Mouse (Mus musculus) liver, embryonic 15.5 days (tissue): ENCODE data around the gene Gng7. TPM values are rescaled to one million over a fixed set of nuclear protein-coding genes. Genes with fewer than 3 reads are reported as not detected.
A peak's percentile ranks its signal among the peaks of the same experiment; 100 is the strongest.

ENCODE experiments used
- ATAC-seq: fragments of 200-750 bp; cut with Nextera tagmentation; 2 replicates; pipeline ENCODE4 v1.8.0; 2017; ENCODE audit warnings: moderate number of reproducible peaks, mild to moderate bottlenecking, moderate library complexity; ENCODE audit not compliant: insufficient read depth
- H3K27ac ChIP-seq: fragments of 300-500 bp; sonication (generic); replicated peaks from 2 replicates; pipeline ENCODE4 v1.5.1; 2015; ENCODE audit warnings: mild to moderate bottlenecking, inconsistent platforms
- H3K27me3 ChIP-seq: fragments of 300-500 bp; sonication (generic); 2 replicates; pipeline ENCODE4 v1.6.1; 2015; ENCODE audit warnings: mild to moderate bottlenecking, inconsistent platforms
- H3K36me3 ChIP-seq: fragments of 300-500 bp; sonication (generic); replicated peaks from 2 replicates; pipeline ENCODE4 v1.6.1; 2015; ENCODE audit warnings: moderate library complexity, mild to moderate bottlenecking, inconsistent platforms
- H3K4me1 ChIP-seq: fragments of 300-500 bp; sonication (generic); replicated peaks from 2 replicates; pipeline ENCODE4 v1.6.1; 2015; ENCODE audit warnings: inconsistent platforms
- H3K4me2 ChIP-seq: fragments of 300-500 bp; sonication (generic); 2 replicates; pipeline ENCODE4 v1.6.1; 2015; ENCODE audit warnings: moderate library complexity, mild to moderate bottlenecking, inconsistent platforms
- H3K4me3 ChIP-seq: fragments of 300-500 bp; sonication (generic); replicated peaks from 2 replicates; pipeline ENCODE4 v1.5.1; 2015; ENCODE audit warnings: mild to moderate bottlenecking, inconsistent platforms
- H3K9ac ChIP-seq: fragments of 300-500 bp; sonication (generic); 2 replicates; pipeline ENCODE4 v1.6.1; 2015; ENCODE audit warnings: moderate library complexity, mild to moderate bottlenecking, inconsistent platforms
- H3K9me3 ChIP-seq: fragments of 300-500 bp; sonication (generic); replicated peaks from 2 replicates; pipeline ENCODE4 v1.6.1; 2016; ENCODE audit warnings: inconsistent platforms
- WGBS: fragments of 180-500 bp; shearing (Covaris S2); methylation state at CpG from one replicate; pipeline ENCODE4 v1.1.7; 2015; ENCODE audit warnings: mixed read lengths; ENCODE audit not compliant: insufficient replicate concordance; 5-methylcytosine and 5-hydroxymethylcytosine counted together
- polyA plus RNA-seq: library from polyadenylated mRNA; unstranded; fragments of >200 nt; fragmentation: Nextera tagmentation; extraction: Ambion mirVana; gene quantifications from 2 replicates; pipeline ENCODE4 v1.2.1, GENCODE M21; 2015

Gng7 gene
- polyA plus RNA-seq, 1 experiment from 2014 or later: 0.41 TPM

DNA sequence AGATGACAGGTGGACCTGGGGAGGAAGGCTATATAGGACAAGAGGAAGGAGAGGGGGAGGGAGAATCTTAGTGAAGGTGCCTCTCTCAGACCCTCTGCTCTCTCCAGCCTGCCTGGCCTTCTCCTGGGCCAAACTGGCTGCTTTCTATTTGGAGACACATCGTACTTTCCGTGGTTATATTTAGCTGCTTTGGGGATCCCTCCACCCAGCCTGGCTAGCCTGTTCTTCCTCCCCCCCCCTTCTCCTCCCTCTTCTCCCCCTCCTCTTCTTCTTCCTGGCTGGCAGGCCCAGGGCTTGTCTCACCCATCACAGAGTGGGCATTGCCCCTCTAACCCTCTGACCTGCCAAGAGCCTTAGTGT is 73.8 kb downstream of the Gng7 start:
- H3K4me1 ChIP-seq: peaks cover 64% of the 10 kb centered on the region

DNA sequence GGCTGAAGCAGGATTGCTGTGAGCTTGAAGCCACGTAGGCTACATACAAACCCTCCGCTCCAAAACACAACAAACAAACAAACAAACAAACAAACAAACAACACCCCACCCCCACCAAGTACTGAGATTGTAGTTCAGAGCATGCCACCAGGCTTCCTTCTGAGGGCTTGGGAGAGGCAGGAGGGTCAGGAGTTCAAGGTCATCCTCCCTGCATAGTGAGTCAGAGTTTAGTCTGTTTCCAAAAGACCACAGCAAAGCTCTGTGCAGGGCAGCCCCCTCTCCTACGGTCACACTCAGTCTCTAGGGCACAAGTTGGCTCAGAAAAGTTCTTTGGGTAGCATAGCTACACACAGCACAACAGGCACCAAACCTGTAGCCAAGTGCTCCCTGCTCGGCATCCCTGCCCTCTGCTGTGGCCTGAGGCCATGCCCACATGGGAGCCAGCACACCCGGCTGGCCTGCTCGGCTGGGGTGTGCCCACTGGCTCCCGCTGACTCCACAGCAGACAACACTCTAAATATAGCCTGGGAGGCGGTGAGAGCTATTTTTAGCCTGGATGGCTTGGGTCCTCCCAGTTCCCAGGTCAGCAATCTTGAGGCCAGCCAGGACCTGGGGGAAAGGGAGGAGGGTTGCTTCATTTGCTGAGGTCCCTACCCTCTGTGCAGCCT is 74.3 kb downstream of the Gng7 start:
- Histone ChIP-seq H3K9ac (no peak overlapping the region), H3K4me1 (peaks cover 68% of the 10 kb centered on the region), H3K27me3 (peaks cover 62% of the 10 kb centered on the region), H3K9me3 (no peaks in the 10 kb centered on the region), H3K36me3 (no peaks in the 10 kb centered on the region), H3K4me3 (no peak overlapping the region), H3K4me2 (peak overlapping the region; percentile 76; the same call in 1 of the 2 replicates), H3K27ac (peak overlapping the region; percentile 29; the same call in 1 of the 2 replicates)
- WGBS: 21% methylated on average over 8 of the region's 8 CpGs
- no peak for ATAC-seq

More for the DNA sequence above, 73.8 kb downstream of the Gng7 start:
- no peaks in the 10 kb centered on the region for H3K9me3 ChIP-seq
- H3K36me3 ChIP-seq: no peaks in the 10 kb centered on the region
- no peak overlapping the region for H3K4me2 ChIP-seq
- ATAC-seq: no peak
- 7% methylated on average over 2 of the region's 2 CpGs for WGBS
- H3K9ac ChIP-seq: no peak overlapping the region
- peak overlapping the region; percentile 29; the same call in 1 of the 2 replicates for H3K27ac ChIP-seq
- H3K4me3 ChIP-seq: no peak overlapping the region
- H3K27me3 ChIP-seq: peaks cover 57% of the 10 kb centered on the region

DNA sequence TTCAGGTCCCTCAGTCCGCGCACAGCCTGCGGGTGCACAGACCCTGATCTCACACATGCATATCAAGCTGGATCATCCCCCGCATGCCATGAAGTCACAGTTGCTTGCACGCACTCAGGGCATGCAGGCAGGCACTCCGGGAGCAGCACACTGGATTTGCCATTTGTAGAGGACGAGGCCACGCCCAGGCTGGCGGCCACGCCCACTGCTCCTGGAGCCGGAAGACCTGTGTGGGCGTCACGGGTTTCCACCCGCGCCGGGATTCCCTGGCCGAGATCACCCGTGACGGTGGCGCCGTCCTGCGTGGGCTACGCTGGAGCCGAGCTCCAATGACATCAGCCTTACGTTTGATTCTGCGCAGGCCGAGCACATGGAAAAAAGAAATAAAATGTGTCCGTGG is 75.1 kb downstream of the Gng7 start:
- H3K9ac ChIP-seq: peak overlapping the region; percentile 35; the same call in 1 of the 2 replicates
- H3K36me3 ChIP-seq: no peaks in the 10 kb centered on the region
- H3K4me2 ChIP-seq: peak overlapping the region; percentile 76
- H3K4me3 ChIP-seq: peak overlapping the region; percentile 47
- no peaks in the 10 kb centered on the region for H3K9me3 ChIP-seq
- ATAC-seq: peak; percentile 40; the same call in 1 of the 2 replicates
- peaks cover 70% of the 10 kb centered on the region for H3K27me3 ChIP-seq
- H3K27ac ChIP-seq: no peak overlapping the region
- peaks cover 73% of the 10 kb centered on the region for H3K4me1 ChIP-seq
- 3% methylated on average over 28 of the region's 28 CpGs for WGBS

DNA sequence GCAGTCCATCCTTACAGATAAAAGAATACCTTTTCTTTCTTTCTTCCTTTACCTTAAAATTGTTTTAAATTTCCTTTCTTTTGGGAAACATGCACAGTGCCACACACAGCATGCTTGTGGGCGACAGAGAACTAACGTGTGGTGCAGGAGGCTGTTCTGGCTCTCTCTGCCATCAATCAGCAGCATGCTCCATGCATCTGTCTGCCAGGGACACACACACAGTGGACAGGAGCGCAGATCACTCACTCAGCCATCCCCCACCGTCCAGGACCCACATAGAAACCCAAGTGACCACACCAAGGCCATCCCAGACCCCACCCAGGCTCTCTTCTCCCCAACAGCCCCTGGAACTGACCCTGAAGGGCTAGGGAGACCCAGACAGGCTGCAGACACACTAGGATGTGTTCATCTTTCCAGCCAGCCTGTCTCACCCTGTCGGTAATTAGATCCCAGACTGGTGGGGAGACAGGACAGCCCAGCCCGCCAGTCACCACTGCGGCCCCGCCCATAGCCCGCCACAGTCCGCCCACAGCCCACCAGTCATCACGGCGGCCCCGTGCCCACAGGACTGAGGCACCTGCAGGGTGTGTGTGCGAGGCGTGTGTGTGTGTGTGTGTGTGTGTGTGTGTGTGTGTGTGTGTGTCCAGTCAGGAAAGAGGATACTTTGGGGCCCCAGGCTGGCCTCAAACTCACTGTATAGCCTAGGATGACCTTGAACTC is 75.8 kb downstream of the Gng7 start:
- ATAC-seq: 0 out of 2 replicates have a peak, but pooled peaks have one; percentile 5
- H3K4me3 ChIP-seq: peak overlapping the region; percentile 47; the same call in 1 of the 2 replicates
- H3K27me3 ChIP-seq: peaks cover 77% of the 10 kb centered on the region
- no peaks in the 10 kb centered on the region for H3K9me3 ChIP-seq
- no peaks in the 10 kb centered on the region for H3K36me3 ChIP-seq
- no peak overlapping the region for H3K9ac ChIP-seq
- no peak overlapping the region for H3K27ac ChIP-seq
- H3K4me2 ChIP-seq: peak overlapping the region; percentile 76
- H3K4me1 ChIP-seq: peaks cover 79% of the 10 kb centered on the region
- 16% methylated on average over 15 of the region's 15 CpGs for WGBS

DNA sequence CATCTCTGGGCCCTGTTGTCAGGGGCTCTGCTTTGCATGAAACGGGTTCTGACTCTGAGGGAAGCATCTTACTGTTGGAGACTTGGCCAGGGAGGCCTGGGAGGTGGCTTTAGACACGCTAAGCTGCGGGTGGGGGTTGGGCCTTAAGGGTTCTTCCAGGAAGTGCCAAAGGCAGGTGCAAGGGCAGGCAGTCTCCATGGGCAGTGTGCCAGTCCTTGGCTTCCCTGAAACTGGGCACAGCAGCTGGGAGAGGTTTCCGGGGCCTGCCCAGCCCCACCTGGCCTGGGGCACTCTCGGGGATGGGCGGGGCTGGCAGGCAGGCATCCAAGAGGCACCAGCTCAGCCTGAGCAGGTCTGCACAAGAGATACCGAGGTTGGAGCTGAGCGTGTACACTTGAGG is 77.1 kb downstream of the Gng7 start:
- no peak for ATAC-seq
- Histone ChIP-seq H3K27me3 (peaks cover 86% of the 10 kb centered on the region), H3K4me3 (no peak overlapping the region), H3K4me2 (no peak overlapping the region), H3K4me1 (peaks cover 84% of the 10 kb centered on the region), H3K9me3 (no peaks in the 10 kb centered on the region), H3K36me3 (no peaks in the 10 kb centered on the region), H3K27ac (no peak overlapping the region), H3K9ac (no peak overlapping the region)
- 22% methylated on average over 8 of the region's 8 CpGs for WGBS

DNA sequence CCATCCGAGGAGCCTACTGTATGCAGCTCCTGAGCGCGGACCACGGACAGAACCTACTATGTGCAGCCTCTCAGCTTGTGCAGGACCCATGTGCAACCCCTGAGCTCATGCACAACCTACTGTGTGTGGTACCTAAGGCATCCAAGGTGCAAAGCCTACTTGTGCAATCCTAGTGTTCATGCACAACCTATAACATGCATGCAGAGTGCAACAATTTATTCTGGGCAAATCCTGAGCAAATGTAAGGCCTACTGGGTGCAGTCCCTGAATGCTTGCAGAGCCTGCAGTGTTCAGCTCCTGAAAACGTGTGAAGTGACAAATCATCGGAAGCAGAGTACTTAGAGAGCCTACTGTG is 78.0 kb downstream of the Gng7 start:
- ATAC-seq: no peak
- H3K27ac ChIP-seq: no peak overlapping the region
- peaks cover 92% of the 10 kb centered on the region for H3K4me1 ChIP-seq
- H3K4me3 ChIP-seq: no peak overlapping the region; the same call in 1 of the 2 replicates
- H3K4me2 ChIP-seq: peak overlapping the region; percentile 58
- H3K9me3 ChIP-seq: no peaks in the 10 kb centered on the region
- H3K36me3 ChIP-seq: no peaks in the 10 kb centered on the region
- WGBS: 12% methylated on average over 6 of the region's 6 CpGs
- peaks cover 95% of the 10 kb centered on the region for H3K27me3 ChIP-seq
- H3K9ac ChIP-seq: no peak overlapping the region

DNA sequence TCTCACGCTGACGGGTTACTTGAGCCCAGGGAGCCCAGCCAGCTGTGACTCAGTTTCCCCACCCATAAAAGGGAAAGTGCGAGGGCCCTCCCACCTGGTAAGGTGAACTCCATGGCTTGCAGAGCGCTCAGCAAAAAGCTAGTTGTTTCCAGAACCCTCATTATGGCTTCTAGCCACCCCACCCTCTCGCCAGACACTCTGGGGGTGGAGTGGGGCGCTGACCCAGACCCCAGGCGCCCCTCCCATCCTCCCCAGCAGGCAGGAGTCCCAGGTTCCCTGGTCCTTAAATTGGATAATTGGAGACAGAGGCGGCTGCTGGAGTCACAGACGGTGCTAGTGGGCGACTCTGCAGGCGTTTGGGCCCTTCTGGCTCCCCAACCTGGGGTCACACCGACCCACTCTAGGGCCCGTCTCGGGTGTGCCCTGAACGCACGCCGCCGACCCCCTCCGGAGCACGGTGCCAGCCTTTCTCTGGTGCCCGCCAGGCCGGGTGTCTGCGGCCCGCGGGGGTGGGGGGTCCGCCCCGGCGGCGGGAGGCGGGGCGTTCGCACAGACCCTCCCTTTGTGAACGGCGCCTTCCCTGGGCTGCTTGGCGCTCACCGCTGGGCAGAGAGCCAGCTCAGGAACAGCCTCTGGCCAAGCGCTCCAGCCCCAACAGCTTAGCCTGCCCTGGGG is 78.5 kb downstream of the Gng7 start:
- H3K36me3 ChIP-seq: no peaks in the 10 kb centered on the region
- H3K4me1 ChIP-seq: peaks cover 92% of the 10 kb centered on the region
- no peak overlapping the region for H3K9ac ChIP-seq
- H3K4me2 ChIP-seq: peak overlapping the region; percentile 58
- peaks cover 99% of the 10 kb centered on the region for H3K27me3 ChIP-seq
- H3K9me3 ChIP-seq: no peaks in the 10 kb centered on the region
- 4% methylated on average over 37 of the region's 37 CpGs for WGBS
- H3K4me3 ChIP-seq: peak overlapping the region; percentile 29; the same call in 1 of the 2 replicates
- no peak for ATAC-seq
- no peak overlapping the region for H3K27ac ChIP-seq

DNA sequence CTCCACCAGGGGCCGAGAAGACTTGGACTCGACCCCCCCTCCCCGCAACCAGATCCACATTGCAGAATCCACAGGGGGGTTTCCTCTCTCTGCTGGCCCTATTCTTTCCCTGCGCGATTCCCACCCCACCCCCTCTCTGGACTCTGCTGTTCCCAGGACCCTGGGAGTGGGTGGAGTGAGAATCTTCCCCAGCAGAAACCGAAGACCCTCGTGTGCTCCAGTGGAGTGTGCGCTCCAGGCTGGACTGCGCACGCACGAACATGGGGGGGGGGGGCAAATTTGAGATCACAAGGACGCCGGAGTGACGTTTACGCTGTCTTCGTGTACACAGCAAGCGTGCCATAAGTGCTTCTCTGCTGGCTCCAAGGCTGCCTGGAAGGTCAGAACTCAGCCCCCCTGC is 79.0 kb downstream of the Gng7 start:
- no peak for ATAC-seq
- peak overlapping the region; percentile 58 for H3K4me2 ChIP-seq
- peaks cover 92% of the 10 kb centered on the region for H3K4me1 ChIP-seq
- WGBS: 10% methylated on average over 17 of the region's 17 CpGs
- no peak overlapping the region for H3K4me3 ChIP-seq
- no peak overlapping the region for H3K9ac ChIP-seq
- H3K9me3 ChIP-seq: no peaks in the 10 kb centered on the region
- H3K27ac ChIP-seq: no peak overlapping the region
- no peaks in the 10 kb centered on the region for H3K36me3 ChIP-seq
- H3K27me3 ChIP-seq: peaks cover 99% of the 10 kb centered on the region

DNA sequence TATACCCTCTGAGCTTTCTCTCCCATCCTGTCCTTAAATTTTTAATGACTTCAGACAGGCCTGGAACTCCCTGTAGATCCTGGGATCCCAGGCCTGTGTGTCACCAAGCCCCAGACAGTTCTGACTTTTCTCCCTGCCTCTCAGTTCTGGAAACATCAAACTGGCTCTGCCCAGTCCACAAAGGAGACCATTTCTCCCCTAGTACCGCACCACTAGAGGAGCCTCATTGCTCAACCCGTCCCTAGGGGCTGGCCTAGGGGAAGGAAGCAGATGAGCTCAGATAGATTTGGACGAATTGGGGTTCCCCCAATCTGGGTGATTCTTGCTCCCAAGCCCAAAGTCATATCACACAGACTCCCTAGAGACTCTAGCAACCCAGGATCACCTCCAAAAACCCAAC is 79.5 kb downstream of the Gng7 start:
- peaks cover 99% of the 10 kb centered on the region for H3K27me3 ChIP-seq
- H3K27ac ChIP-seq: no peak overlapping the region
- H3K9me3 ChIP-seq: no peaks in the 10 kb centered on the region
- ATAC-seq: no peak
- peak overlapping the region; percentile 58; the same call in 1 of the 2 replicates for H3K4me2 ChIP-seq
- no peak overlapping the region for H3K9ac ChIP-seq
- H3K4me3 ChIP-seq: no peak overlapping the region
- peaks cover 92% of the 10 kb centered on the region for H3K4me1 ChIP-seq
- no peaks in the 10 kb centered on the region for H3K36me3 ChIP-seq
- WGBS: 5% methylated on average over 3 of the region's 3 CpGs

DNA sequence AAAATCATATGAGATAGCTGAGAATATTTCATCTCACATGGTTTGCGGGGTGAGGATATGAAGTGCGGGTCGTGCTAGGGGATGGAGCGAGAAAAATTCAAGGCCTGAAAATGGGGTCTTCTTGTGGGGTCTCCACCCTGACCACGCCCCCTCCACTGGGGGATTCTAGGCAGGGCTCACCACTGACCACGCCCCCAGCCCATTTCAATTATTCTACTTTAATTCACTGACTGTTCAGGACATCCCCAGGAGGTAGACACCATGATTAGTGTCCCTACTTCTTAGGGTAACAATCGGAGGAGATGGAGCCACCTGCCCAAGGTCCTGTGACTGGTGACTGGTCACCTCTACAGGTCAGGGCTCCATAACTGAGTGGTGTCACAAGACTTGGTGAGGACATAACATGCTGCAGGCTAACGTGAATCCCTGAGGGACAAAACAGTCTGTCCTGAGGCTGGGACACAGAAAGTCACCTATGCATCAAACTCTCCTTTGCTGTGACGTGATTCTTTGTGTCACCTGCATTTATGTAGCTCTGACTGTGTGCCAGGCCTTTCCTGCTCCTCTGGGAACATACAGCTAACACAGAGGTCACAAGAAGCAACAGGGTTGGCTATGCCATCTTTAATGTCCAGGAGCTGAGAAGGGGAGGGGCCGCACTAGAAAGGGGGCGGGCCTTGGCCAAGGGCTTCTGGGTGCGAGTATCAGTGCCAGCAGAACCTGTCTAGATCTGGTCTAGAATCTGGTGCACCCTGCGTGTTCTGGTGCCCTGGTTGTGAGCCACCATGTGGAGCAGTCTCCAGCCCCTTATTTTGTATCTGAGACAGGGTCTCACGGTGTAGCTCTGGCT is 80.4 kb downstream of the Gng7 start:
- no peak for ATAC-seq
- Histone ChIP-seq H3K9ac (no peak overlapping the region), H3K9me3 (no peaks in the 10 kb centered on the region), H3K4me3 (no peak overlapping the region), H3K36me3 (no peaks in the 10 kb centered on the region), H3K27ac (no peak overlapping the region), H3K4me2 (no peak overlapping the region), H3K4me1 (peaks cover 90% of the 10 kb centered on the region), H3K27me3 (peaks cover 99% of the 10 kb centered on the region)
- 46% methylated on average over 14 of the region's 14 CpGs for WGBS
